Comparison of ENCODE assay signal across 8 mouse cellular contexts in genomic region chr14:105630867-105631680, GRCm38 (mm10).
DNase-seq lines count a peak whose midpoint lies in the region; ATAC-seq and TF ChIP-seq lines count a peak whose summit lies in the region.

No protein-coding gene starts in this region.

- H3K27ac ChIP-seq in cerebellum, adult 2 months (ENCODE audit: insufficient read depth, low read length), result peak overlapping the region; percentile 48; the same call in 1 of the 2 replicates
- H3K27ac ChIP-seq in neural tube, embryonic 13.5 days (replicated peaks), result peak overlapping the region; percentile 50

- ATAC-seq in neural tube, embryonic 13.5 days (ENCODE audit: low read depth), result peak; percentile 89

- H3K27me3 ChIP-seq in cerebellum, adult 2 months (ENCODE audit: control insufficient read depth, insufficient read depth, low read length), result no peaks in the 10 kb centered on the region
- H3K27me3 ChIP-seq in neural tube, embryonic 13.5 days, result no peaks in the 10 kb centered on the region

- H3K4me1 ChIP-seq in cerebellum, adult 2 months (ENCODE audit: control insufficient read depth, insufficient read depth, low read length), result no peaks in the 10 kb centered on the region
- peaks cover 15% of the 10 kb centered on the region for H3K4me1 ChIP-seq in neural tube, embryonic 13.5 days (replicated peaks)

- no peak for TF ChIP-seq CTCF in cerebellum, adult 2 months (IDR thresholded peaks at IDR 0.05; ENCODE audit: borderline replicate concordance, insufficient read depth, low read depth, low read length)

- peak; percentile 29 to 37 for DNase-seq in cerebellum, adult 2 months
- peak; percentile 68 to 77 for DNase-seq in frontal cortex, postnatal 10 days (ENCODE audit: low spot score in 2 of 2)
- DNase-seq in layer of hippocampus, postnatal 25 days (ENCODE audit: extremely low spot score in 1 of 2, low spot score in 1 of 2), result peak; percentile 16 to 42
- no peak for DNase-seq in gastrocnemius, postnatal 4 days (ENCODE audit: low spot score in 2 of 2)
- DNase-seq in retina, embryonic 14.5 days (ENCODE audit: low spot score), result no peak
- no peak for DNase-seq in lung, postnatal 14 days
- DNase-seq in liver, result no peak

- H3K36me3 ChIP-seq in neural tube, embryonic 13.5 days, result no peaks in the 10 kb centered on the region

- peak overlapping the region; percentile 40 for H3K4me2 ChIP-seq in neural tube, embryonic 13.5 days

- WGBS in cerebellum, adult 2 months, result 41% methylated on average over 9 of the region's 9 CpGs
- WGBS in neural tube, embryonic 13.5 days, result 31% methylated on average over 9 of the region's 9 CpGs

- no peak overlapping the region for H3K9ac ChIP-seq in neural tube, embryonic 13.5 days

- no peak for TF ChIP-seq POLR2A in cerebellum, adult 2 months (IDR thresholded peaks at IDR 0.05; ENCODE audit: borderline replicate concordance, insufficient read depth, low read length)

- no peaks in the 10 kb centered on the region for H3K9me3 ChIP-seq in neural tube, embryonic 13.5 days

- H3K4me3 ChIP-seq in cerebellum, adult 2 months (replicated peaks; ENCODE audit: insufficient read depth, low read depth, low read length), result no peak overlapping the region
- no peak overlapping the region for H3K4me3 ChIP-seq in neural tube, embryonic 13.5 days

Comparison
In these comparisons a context has a peak if more than half of its experiments do, and no peak if none do; other contexts are left out.
1. DNase-seq: peak in cerebellum, adult 2 months (2 of 2), frontal cortex, postnatal 10 days (2 of 2) and layer of hippocampus, postnatal 25 days (2 of 2); none in gastrocnemius, postnatal 4 days (0 of 2), retina, embryonic 14.5 days (single experiment), lung, postnatal 14 days (single experiment) and liver (single experiment).